Mouse (Mus musculus): ENCODE measurements around the gene Epop.

Epop gene

DNA sequence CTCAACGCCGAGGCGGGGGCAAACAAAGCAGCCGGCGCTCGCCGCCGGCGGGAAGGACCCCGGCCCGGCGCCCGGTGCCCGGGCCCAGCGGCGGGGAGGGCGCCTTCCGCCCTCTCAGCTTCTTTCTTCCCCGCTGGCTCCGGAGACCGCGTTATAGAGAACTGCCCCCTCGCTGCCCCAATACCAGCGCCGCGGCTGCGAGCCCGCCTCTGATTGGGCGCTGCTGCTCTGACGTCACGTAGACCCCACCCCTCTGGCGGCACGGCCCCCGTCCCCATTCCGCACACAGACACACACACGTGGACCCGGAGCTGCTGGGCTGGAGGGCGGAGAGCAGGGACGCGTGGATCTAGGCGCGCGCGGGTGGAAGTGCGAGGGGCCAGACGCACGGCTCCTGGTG lies at the start of gene Epop:
Gene Epop (minus strand): TSS at position 127 of the 400 bp plus-strand sequence.
- peak; percentile 90 for DNase-seq (ENCODE audit: low spot score)

DNA sequence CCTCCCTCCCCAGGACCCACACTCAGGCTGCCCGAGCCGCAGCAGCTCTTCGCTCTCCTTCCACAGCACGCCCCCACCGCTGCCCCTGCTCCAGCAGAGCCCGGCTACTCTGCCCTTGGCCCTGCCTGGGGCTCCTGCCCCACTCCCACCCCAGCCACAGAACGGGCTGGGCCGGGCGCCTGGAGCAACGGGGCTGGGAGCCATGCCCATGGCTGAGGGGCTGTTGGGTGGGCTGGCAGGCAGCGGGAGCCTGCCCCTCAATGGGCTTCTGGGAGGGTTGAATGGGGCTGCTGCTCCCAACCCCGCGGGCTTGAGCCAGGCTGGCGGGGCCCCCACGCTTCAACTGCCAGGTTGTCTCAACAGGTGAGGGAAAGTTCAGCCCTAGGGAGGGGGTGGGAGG lies 48.8 kb upstream of the Epop start:
- DNase-seq (ENCODE audit: low spot score), result no peak

DNA sequence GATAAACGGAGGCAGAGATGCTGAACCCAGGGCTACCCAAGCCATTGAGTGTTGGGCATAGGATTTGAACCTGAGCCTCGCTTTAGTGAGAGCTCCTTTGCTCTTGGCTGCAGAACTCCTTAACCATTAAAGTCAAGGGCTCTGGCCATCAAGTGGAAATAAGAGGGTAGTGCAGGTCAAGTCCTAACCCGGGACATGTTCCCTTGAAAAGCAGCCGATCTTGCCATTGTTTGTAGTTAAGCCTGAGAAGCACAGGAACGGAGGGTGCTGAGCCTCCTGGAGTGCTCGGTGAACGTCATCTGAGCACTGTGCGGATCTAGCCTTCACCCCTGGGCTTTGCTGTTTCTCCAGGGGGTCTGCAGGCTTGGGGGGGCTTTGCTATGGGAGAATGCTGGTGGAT lies 48.3 kb upstream of the Epop start:
- DNase-seq (ENCODE audit: low spot score), result peak; percentile 45

DNA sequence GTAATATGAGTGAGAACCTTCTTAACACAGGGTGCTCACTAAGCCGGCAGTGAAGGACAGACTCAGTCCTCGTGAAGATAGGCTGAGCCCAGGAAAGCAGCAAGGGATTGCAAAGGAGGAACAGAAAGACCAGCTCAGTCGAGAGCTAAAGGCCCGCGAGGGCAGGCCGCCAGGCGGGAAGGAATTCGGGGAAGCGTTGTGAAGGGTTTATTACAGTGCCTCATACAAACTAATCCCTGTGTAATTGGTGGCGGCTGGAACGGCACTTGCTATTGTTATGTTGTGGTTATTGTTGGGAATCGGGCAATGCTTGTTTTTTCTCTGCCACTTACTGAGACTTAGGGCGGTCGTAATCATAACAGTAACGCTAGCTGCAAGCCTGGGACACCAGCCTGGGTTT lies 47.9 kb upstream of the Epop start:
- DNase-seq (ENCODE audit: low spot score), result no peak

DNA sequence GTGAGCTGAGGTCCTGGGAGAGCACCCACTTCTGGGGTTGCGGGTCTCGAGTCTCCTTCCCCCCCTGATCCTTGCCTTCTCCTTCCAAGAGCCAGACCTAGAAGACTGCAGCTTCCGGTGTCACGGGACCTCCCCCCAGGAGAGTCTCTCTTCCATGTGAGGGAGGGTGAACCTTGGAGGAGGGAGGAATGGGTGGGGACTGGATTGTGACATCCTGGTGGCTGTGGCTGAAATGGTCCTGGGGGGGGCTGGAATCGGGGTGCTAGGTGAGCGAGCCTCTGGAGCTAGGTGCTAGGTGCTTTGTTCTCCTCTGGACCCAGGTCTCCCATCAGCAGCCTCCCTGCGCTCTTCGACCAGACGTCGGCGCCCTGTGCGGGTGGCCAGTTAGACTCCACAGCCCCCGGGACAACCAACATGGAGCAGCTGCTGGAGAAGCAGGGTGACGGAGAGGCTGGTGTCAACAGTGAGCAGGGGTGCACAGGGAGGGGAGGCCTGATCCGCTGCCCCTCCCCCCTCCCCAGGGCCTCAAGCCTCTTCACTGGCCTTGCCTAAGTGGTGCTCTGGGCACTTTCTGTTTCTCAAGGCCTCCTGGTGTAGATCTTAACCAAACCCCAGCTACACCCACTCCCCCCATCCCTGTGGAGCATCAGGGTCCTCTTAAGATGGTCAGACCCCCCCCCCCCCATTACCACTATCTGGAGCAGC lies 46.7 kb upstream of the Epop start:
- DNase-seq (ENCODE audit: low spot score), result no peak

DNA sequence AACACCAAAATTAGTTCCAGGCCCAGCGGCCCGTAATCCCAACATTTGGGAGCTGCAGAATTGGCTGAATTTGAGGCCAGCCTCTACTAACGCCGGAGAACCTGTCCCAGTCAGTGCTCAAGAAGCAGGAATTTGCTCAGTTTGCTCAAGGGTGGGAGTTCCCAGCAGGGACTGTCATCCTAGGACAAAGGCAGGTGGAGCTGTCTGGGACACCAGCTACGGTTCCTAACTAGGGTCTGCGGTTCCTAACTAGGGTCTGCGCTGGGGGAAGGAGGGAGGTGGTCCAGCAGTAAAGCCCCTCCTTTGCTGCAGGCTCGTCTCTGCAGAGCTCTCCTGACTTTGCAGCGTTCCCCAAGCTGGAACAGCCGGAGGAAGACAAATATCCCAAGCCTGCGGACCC lies 43.6 kb upstream of the Epop start:
- no peak for DNase-seq (ENCODE audit: low spot score)

DNA sequence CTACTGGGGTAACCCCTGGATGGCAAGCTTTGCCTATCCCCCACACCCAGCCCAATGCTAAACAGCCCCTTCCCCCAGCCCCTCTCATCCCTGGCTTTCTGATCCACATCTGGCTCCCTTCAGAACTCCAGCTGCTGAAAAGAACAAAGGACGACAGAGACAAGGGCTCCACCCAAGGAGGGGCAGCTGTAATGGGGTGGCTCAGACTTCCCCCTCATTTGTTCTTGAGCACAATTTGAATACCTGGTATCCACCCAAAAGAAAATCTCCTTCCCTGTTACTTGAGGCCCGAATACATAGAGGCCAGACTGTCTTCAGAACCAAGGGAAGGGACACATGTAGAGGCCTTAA lies 41.6 kb upstream of the Epop start:
- no peak for DNase-seq (ENCODE audit: low spot score)

DNA sequence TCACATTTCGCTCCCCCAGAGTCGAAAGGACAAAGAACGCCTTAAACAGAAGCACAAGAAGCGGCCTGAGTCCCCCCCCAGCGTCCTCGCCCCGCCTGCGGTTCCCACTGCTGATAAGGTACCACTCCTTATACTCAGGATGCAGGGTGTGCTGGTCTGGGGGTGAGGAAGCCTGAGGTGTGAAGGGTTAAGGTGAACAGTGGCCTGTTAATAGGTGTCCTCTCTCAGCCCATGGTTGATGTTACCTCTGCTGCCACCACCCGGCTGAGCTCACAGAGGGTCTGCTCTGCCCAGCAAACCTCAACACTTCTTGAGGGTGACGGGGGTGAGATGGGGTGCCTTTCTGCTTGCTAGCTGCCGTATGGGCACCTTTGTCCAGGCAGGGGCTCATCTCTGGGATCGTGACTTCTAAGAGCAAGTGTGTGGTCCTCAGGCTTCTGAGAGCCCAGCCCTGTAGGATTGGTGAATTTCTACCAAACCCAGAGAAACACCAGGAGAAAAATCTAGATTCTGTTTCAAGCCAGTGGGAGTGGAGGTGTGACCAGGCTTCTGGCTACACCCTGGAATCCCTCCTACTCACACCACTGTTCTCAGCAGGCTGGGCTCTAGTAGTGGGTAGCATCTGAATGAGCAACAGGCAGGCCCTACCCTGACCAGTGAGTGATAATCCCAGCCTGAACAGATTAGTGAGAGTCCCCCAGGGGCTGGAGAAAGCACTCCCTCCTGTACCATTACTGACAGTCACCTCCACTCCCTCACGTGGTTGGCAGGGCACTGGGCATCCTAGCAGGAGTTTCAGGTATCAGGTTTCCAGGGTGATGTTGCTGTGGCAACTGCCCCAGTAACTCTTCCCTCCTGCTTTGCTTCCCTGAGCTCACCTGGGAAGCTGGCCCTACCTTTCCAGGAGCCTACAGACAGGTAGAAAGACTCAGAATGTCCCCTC lies 41.0 kb upstream of the Epop start:
- DNase-seq (ENCODE audit: low spot score), result no peak

DNA sequence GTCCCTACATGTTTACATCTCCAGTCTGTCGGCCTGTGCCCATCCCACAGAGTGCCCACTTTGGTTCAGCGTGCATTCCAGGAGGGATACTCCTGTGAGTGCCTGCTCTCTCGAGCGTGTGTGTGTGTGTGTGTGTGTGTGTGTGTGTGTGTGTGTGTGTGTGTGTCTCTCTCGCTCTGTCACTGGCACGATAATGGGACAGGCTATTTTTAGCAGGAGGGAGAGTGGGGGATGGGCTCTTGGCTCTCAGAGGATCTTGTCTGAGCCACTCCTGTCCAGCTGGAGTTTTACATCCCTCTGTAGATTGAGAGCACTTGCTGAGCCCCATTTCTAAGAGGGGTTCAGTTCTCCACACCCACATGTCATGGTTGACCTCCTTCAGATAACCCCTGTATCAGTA lies 40.3 kb upstream of the Epop start:
- peak; percentile 69 for DNase-seq (ENCODE audit: low spot score)

DNA sequence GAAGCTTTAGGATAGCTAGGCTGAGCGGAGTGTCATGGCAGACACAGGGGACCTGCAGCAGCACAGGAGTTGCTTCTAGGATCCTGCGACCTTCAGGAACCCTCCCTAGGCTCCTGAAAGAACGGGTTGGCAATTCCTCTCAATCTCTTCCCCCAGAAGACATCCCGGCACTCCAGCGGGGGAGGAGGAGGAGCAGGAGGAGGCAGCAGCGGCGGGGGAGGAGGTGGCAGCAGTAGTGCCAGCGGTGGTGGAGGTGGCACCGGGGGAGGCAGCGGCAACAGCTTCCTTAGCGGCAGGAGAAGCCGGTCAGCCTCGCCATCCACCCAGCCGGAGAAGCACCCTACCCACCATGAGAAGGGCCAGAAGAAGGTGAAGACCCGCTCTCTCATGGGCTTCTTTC lies 39.8 kb upstream of the Epop start:
- DNase-seq (ENCODE audit: low spot score), result no peak

DNA sequence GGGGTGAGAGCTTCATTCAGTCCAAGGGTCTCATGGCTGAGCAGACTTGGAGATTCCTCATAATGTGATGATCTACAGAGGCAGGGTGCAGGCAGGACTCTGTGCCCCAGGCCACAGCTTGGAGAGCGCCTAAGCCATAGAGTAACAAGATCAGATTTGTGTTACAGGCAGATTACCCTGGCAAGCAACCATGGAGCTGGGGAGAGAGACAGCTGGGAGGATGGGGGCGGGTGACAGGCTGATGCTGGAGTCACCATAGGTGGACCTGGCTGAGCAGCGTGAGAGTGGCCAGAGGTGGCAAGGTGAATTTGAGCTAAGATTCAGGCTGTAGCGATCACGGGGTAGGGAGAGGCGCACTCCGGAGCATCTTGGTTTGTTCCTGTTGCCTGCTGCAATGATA lies 38.7 kb upstream of the Epop start:
- DNase-seq (ENCODE audit: low spot score), result no peak

DNA sequence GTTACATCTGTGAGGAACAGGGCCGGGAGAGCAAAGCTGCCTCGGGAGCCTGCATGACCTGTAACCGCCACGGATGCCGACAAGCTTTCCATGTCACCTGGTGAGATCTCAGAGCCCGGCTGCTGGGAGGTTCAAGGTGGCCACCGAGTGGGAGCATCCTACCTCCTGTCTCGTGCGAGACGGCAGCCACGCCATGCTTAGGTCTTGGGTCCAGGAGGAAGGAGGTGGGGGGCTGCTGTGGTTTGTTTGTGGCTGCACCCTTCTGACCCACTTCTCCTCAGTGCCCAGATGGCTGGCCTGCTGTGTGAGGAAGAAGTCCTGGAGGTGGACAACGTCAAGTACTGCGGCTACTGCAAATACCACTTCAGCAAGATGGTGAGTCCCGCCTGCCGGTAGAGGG lies 37.3 kb upstream of the Epop start:
- DNase-seq (ENCODE audit: low spot score), result no peak

DNA sequence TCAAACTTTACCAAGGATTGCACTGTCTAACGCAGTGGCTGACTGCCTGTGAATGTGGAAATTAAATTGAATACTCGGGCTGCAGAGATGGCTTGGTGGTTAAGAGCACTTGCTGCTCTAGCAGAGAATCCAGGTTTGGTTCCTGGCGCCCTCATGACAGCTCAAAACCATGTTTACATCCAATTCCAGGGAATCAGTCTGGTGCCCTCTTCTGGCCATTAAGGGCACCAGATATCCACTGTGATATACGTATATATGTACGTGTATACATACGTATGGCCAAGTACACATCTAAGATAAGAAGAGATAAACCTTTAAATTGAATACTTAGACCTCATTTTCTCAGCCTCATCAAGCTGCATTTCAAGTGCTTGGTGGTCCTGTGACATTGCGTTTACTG lies 36.7 kb upstream of the Epop start:
- DNase-seq (ENCODE audit: low spot score), result no peak

DNA sequence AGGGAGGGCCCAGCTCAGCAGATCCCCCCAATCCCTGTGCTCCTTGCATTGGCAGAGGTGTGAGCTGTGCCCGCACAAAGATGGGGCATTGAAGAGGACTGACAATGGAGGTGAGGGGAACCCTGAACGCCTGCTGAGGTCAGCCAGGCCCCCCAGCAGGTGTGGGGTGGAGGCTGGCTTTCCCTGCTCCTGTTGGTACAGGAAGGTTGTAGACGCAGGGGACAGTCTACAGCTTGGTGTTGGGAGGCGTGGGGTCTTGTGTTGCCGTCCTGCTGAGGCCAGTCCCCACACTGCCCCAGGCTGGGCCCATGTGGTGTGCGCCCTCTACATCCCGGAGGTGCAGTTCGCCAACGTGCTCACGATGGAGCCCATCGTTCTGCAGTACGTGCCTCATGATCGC lies 35.9 kb upstream of the Epop start:
- no peak for DNase-seq (ENCODE audit: low spot score)

DNA sequence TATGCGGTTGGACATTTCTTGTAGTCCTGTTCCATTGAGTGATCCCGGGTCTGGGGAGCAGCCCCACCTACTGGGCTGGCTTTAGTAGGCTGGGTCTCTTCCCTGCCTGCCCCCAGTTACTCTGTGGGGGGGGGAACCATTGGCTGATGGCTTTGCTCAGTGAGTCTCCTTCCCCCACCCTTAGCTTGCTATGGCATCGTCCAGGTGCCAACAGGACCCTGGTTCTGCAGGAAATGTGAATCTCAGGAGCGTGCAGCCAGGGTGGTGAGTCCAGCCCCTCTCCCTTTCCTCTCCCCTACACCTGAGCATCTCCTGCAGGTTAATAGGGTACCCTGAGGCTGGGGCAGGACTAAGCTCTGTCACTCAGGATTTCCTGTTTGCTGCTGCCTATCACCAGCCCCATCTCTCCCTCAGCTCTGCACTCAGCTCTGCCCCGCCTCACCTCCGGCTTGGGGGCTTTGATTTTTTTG lies 35.3 kb upstream of the Epop start:
- DNase-seq (ENCODE audit: low spot score), result no peak

DNA sequence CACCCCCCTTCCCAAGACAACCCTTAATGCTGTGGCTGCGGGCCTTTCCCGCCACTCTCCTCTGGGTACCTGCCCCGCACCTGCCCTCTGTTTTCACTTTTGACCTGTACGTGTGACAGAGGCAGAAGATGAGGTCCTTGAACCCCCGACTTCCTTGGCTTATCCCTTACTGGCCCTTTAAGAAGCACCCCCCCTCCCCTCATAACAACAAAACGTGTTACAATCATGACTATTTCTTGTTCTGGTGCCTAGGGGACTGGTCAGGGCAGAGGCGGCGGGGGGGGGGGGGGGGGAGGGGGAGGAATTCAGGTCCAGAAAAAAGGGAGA lies 34.8 kb upstream of the Epop start:
- no peak for DNase-seq (ENCODE audit: low spot score)

DNA sequence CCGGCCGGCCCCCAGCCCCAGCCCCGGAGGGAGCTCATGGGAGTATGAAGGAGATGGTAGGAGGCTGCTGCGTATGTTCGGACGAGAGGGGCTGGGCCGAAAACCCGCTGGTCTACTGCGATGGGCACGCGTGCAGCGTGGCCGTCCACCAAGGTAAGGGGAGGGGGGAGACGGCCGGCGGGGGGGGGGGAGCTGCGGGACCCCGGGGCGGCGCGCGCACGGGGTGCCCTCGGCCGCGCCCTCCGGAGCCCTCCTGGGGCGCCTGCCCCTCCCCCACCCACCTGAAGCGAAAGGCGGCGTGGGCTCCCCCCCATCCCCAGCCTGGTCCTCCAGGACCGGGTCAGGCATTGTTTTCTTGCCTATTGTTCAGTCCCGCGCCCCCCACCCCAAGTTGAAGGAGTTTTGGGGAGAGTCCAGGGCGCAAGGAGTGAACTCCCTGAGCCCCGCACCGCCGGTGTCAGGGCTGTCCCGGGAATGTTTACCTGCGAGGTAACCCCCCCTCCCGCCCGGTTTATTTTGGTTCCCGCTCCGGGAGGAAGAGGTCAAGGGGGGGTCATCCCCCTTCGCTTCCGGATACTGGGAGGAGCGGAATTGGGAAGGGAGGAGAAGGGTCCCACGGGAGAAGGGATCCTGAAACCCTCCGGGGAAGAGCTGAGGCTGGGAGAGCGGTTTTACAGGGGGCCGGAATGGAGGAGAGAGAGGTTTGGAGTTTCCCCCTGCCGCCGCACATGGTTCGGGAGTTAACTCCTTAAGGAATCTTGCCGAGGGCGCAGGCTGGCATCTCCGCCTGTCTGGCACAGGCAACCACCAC lies 34.2 kb upstream of the Epop start:
- DNase-seq (ENCODE audit: low spot score), result peak; percentile 64

DNA sequence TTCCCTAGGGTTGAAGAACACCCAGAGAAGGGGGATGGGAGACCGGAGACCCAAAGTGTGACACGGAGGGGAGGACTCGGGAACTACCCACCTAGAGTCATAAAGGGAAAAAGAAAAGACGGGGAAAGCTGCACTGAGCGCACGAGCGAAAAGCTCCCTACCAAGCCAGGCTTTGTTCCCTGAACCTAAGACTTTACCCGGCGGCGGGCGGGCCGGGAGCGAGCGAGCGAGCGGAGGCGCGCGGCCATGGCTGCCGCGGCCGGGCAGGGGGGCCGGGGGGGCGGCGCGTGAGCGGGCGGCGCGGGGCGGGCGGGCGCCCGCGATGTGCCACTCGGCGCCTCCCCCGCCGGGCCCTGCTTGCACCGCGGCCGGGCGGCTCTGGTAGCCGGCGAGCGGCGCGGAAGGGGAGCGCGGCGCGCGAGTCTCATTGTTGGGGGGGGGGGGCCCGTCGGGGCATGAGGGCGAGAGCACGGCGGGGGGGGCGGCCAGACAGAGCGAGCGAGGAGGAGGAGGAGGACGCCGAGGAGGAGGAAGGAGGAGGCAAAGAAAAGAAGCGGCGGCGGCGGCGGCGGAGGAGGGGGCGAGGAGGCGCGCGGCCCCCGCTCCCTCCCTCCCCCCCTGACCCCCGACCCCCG lies 33.5 kb upstream of the Epop start, which contains the start of gene Mllt6:
Gene Mllt6 (plus strand): TSS at position 522 of the 635 bp plus-strand sequence.
- DNase-seq (ENCODE audit: low spot score), result peak; percentile 85

DNA sequence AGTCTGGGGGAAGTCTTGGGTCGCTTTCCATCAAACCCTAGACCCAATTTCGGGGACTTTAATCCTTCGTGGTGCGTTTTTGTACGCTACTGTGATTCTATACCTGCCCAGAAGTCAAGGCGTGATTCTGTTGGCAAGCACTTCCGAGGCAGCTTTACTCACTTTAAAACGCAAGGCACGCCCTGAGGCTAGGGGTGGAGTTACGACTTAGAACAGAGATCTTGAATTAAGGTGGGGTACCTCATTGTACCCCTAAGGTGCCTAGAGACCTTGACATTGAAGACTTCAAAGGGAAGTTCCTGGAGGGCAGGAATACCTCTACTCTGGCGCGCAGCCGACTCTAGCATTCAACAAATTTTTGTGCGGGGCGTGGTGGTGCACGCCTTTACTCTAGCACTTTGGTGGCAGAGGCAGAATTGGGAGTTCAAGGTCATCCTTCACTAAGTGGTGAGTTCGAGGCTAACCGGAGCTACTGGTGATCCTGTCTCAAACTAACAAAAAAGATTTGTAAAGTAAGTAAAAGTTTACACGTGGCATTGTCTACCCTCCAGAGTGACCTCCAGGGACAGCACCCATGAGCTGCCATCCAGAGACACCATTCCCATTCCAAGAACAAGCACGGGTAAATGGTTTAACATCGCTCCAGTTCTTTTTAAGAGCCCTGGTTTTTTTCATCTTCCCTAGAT lies 32.8 kb upstream of the Epop start:
- no peak for DNase-seq (ENCODE audit: low spot score)

DNA sequence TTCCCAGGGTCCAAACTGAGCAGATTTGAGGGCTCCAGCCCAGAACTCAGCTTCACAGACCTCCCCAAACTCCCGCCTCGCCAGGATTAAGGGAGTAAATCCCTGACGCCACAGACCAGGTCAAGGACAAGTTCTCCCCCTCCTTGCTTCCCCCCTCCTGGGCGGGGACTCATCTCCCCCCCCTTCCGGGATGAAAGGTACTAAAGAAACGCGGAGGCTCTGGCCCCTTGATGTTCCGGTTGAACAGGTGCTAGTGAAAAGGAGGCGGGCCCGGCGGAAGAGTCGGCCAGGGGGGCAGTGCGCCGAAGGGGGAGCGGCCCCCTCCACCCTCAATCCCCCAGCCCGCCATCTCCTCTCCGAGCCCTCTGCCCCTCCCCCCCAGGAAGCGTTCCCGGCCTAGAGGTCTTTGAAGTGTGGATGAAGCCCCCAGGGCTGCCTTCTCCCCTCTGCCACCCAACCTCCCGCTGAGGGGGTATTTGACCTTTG lies 32.2 kb upstream of the Epop start:
- DNase-seq (ENCODE audit: low spot score), result no peak
